Mouse (Mus musculus): ENCODE measurements around the gene Smoc1.

Gene Smoc1

GRCm38 (mm10) chr12:81163566-81163965 is 137.0 kb downstream of the Smoc1 start:
- in situ Hi-C loops (cut with MboI, MseI), result no loop called here

- in situ Hi-C loops (cut with MboI, MseI), result no loop called here
These were observed 139.5 kb downstream of the Smoc1 start for GRCm38 (mm10) chr12:81166092-81166491.

GRCm38 (mm10) chr12:81166615-81167014 is 140.0 kb downstream of the Smoc1 start:
- in situ Hi-C loops (cut with MboI, MseI), result no loop called here

GRCm38 (mm10) chr12:81167142-81167541 is 140.5 kb downstream of the Smoc1 start:
- in situ Hi-C loops (cut with MboI, MseI), result no loop called here

GRCm38 (mm10) chr12:81168031-81168430 is 141.4 kb downstream of the Smoc1 start:
- in situ Hi-C loops (cut with MboI, MseI), result no loop called here

- in situ Hi-C loops (cut with MboI, MseI), result no loop called here
These were observed 141.9 kb downstream of the Smoc1 start for GRCm38 (mm10) chr12:81168494-81168893.

GRCm38 (mm10) chr12:81170076-81170475 is 143.5 kb downstream of the Smoc1 start:
- in situ Hi-C loops (cut with MboI, MseI), result no loop called here

- in situ Hi-C loops (cut with MboI, MseI), result no loop called here
These were observed 146.4 kb downstream of the Smoc1 start for GRCm38 (mm10) chr12:81173011-81173410.

- in situ Hi-C loops (cut with MboI, MseI), result no loop called here
These were observed 147.3 kb downstream of the Smoc1 start for GRCm38 (mm10) chr12:81173893-81174292.

GRCm38 (mm10) chr12:81175252-81175651 is 148.6 kb downstream of the Smoc1 start:
- in situ Hi-C loops (cut with MboI, MseI), result no loop called here

- in situ Hi-C loops (cut with MboI, MseI), result no loop called here
These were observed 155.5 kb downstream of the Smoc1 start for GRCm38 (mm10) chr12:81182073-81182472.

- in situ Hi-C loops (cut with MboI, MseI), result loop anchor here (5.0 kb wide), 1 partner anchor 203 kb away; no protein-coding TSS in a partner anchor
These were observed 158.4 kb downstream of the Smoc1 start for GRCm38 (mm10) chr12:81184967-81185366.

GRCm38 (mm10) chr12:81186081-81186480 is 159.5 kb downstream of the Smoc1 start:
- in situ Hi-C loops (cut with MboI, MseI), result loop anchor here (5.0 kb wide), 1 partner anchor 204 kb away; no protein-coding TSS in a partner anchor

- in situ Hi-C loops (cut with MboI, MseI), result loop anchor here (5.0 kb wide), 1 partner anchor 204 kb away; no protein-coding TSS in a partner anchor
These were observed 160.1 kb downstream of the Smoc1 start for GRCm38 (mm10) chr12:81186668-81187067.

GRCm38 (mm10) chr12:81188423-81188822 is 161.8 kb downstream of the Smoc1 start:
- in situ Hi-C loops (cut with MboI, MseI), result loop anchor here (5.0 kb wide), 1 partner anchor 206 kb away; no protein-coding TSS in a partner anchor

- in situ Hi-C loops (cut with MboI, MseI), result loop anchor here (5.0 kb wide), 1 partner anchor 207 kb away; no protein-coding TSS in a partner anchor
These were observed 162.4 kb downstream of the Smoc1 start for GRCm38 (mm10) chr12:81188996-81189395.

GRCm38 (mm10) chr12:81189636-81190035 is 163.0 kb downstream of the Smoc1 start:
- in situ Hi-C loops (cut with MboI, MseI), result loop anchor here (5.0 kb wide), 1 partner anchor 207 kb away; no protein-coding TSS in a partner anchor

- in situ Hi-C loops (cut with MboI, MseI), result no loop called here
These were observed 167.4 kb downstream of the Smoc1 start for GRCm38 (mm10) chr12:81193968-81194367.

- in situ Hi-C loops (cut with MboI, MseI), result no loop called here
These were observed 171.0 kb downstream of the Smoc1 start for GRCm38 (mm10) chr12:81197468-81198075.

GRCm38 (mm10) chr12:81199280-81199955 is 172.8 kb downstream of the Smoc1 start:
- in situ Hi-C loops (cut with MboI, MseI), result no loop called here

- in situ Hi-C loops (cut with MboI, MseI), result loop anchor here in 1 of 2 experiments (10.0 kb wide), 1 partner anchor 1362 kb away; no protein-coding TSS in a partner anchor
These were observed 176.6 kb downstream of the Smoc1 start for GRCm38 (mm10) chr12:81203226-81203625.
